Mouse (Mus musculus): ENCODE results near the gene Agap1.

GRCm38 (mm10) chr1:89912392-89912791, 457.8 kb downstream of the Agap1 start:
- TF ChIP-seq CTCF (IDR thresholded peaks at IDR 0.05; ENCODE audit: extremely low read depth, insufficient read depth, low read length), result no peak
- TF ChIP-seq POLR2A (IDR thresholded peaks at IDR 0.05; ENCODE audit: extremely low read depth, insufficient read depth, low read length), result no peak

Measured in cortical plate, adult 2 months (tissue).